ENCODE assay signal across 8 mouse cellular contexts in the genomic region with DNA sequence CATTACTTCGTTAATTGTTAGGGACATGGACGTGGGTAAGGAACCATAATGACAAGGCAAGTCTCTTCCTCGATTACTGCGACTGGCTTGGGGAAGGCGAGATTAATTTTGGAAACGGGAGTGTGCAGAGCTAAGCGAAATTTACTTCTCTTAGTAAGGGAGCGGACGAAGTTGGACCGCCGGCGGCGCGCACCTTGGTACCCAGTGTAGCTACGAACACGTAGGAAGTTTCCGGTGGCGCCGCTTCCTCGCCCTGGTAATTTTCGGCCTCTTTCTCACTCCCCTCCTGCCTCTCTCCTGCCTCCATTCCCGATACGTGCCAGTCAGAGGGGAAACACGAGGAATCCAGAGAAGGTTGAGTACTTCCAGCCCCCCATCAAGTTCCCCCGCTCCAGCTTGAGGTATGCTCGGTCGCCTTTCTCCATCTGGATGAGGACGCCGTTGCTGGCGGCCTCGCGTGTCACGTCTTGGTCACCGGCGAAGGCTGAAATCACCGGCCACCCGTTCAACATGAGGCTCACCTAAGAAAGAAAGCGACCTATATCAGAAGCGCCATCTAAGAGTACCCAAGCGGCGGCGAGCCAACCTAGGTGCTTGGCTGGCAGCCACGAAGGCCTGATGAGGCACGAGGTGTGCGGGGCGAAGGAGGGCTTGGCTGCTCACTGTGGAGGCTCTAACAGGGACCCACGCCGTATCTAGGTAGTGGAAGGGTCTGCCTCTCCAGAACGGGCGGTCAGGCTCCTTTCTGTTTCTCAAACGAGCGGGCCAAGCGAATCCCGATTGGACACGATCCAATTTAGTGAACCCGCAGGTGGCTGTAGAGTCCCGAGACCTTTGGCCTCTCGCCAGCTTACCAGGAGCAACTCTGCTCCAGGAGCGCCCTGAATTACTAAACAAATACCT. TPM values are rescaled to one million over a fixed set of nuclear protein-coding genes. Genes with fewer than 3 reads are reported as not detected.
DNase-seq lines count a peak whose midpoint lies in the region; ATAC-seq lines count a peak whose summit lies in the region.

No protein-coding gene starts in this region.

- H3K27ac ChIP-seq in embryonic facial prominence, embryonic 13.5 days, result no peak overlapping the region
- H3K27ac ChIP-seq in intestine, embryonic 14.5 days (ENCODE audit: low read depth), result no peak overlapping the region
- H3K27ac ChIP-seq in midbrain, embryonic 11.5 days (ENCODE audit: low read depth, low read length), result no peak overlapping the region

- ATAC-seq in embryonic facial prominence, embryonic 13.5 days (ENCODE audit: insufficient number of reproducible peaks, insufficient read depth, low FRiP score, low TSS enrichment, low read depth), result no peak
- ATAC-seq in intestine, embryonic 14.5 days (replicated peaks; ENCODE audit: low FRiP score, low TSS enrichment, low read depth), result no peak
- no peak for ATAC-seq in midbrain, embryonic 11.5 days (ENCODE audit: low FRiP score)

- 0 out of 2 replicates have a peak overlapping the region, but pooled peaks have one; percentile 21 for H3K9ac ChIP-seq in embryonic facial prominence, embryonic 13.5 days
- H3K9ac ChIP-seq in intestine, embryonic 14.5 days (ENCODE audit: low read length), result no peak overlapping the region
- H3K9ac ChIP-seq in midbrain, embryonic 11.5 days (ENCODE audit: low read length), result peak overlapping the region; percentile 71

- H3K4me3 ChIP-seq in embryonic facial prominence, embryonic 13.5 days, result peak overlapping the region; percentile 53
- H3K4me3 ChIP-seq in intestine, embryonic 14.5 days (ENCODE audit: low read depth, low read length), result peak overlapping the region; percentile 20; the same call in 1 of the 2 replicates
- H3K4me3 ChIP-seq in midbrain, embryonic 11.5 days (ENCODE audit: low read depth, low read length), result peak overlapping the region; percentile 53

- H3K36me3 ChIP-seq in embryonic facial prominence, embryonic 13.5 days, result no peaks in the 10 kb centered on the region
- no peaks in the 10 kb centered on the region for H3K36me3 ChIP-seq in intestine, embryonic 14.5 days (ENCODE audit: control insufficient read depth, insufficient read depth, low read length)
- H3K36me3 ChIP-seq in midbrain, embryonic 11.5 days (ENCODE audit: control insufficient read depth, insufficient read depth, low read length), result no peaks in the 10 kb centered on the region

- H3K4me2 ChIP-seq in embryonic facial prominence, embryonic 13.5 days, result peak overlapping the region; percentile 94
- H3K4me2 ChIP-seq in intestine, embryonic 14.5 days (ENCODE audit: low read length), result peak overlapping the region; percentile 33
- peak overlapping the region; percentile 95 for H3K4me2 ChIP-seq in midbrain, embryonic 11.5 days

- DNase-seq in right cerebral cortex, postnatal 25 days, result peak; percentile 13
- no peak for DNase-seq in right cerebral cortex, adult 18-20 months
- DNase-seq in intestine, embryonic 14.5 days (ENCODE audit: low spot score), result peak; percentile 76
- peak; percentile 98 for DNase-seq in midbrain, embryonic 11.5 days (ENCODE audit: low spot score, missing footprints)
- DNase-seq in layer of hippocampus, adult 18-20 months (ENCODE audit: low spot score in 2 of 2), result no peak
- DNase-seq in spleen, postnatal 10 days (ENCODE audit: low spot score in 2 of 2), result no peak
- DNase-seq in spleen, adult 12 weeks (ENCODE audit: low spot score), result no peak

- peaks cover 50% of the 10 kb centered on the region for H3K4me1 ChIP-seq in embryonic facial prominence, embryonic 13.5 days
- H3K4me1 ChIP-seq in intestine, embryonic 14.5 days (replicated peaks; ENCODE audit: control insufficient read depth, insufficient read depth, low read length), result peaks cover 22% of the 10 kb centered on the region
- peaks cover 37% of the 10 kb centered on the region for H3K4me1 ChIP-seq in midbrain, embryonic 11.5 days (ENCODE audit: control insufficient read depth, insufficient read depth, low read length)

- H3K27me3 ChIP-seq in embryonic facial prominence, embryonic 13.5 days, result peaks cover 98% of the 10 kb centered on the region
- H3K27me3 ChIP-seq in intestine, embryonic 14.5 days (replicated peaks; ENCODE audit: control insufficient read depth, insufficient read depth, low read length), result peaks cover 94% of the 10 kb centered on the region
- peaks cover 68% of the 10 kb centered on the region for H3K27me3 ChIP-seq in midbrain, embryonic 11.5 days (ENCODE audit: control insufficient read depth, insufficient read depth, low read length)

- WGBS in embryonic facial prominence, embryonic 13.5 days, result under 1% methylated on average over 59 of the region's 59 CpGs
- under 1% methylated on average over 59 of the region's 59 CpGs for WGBS in intestine, embryonic 14.5 days
- WGBS in midbrain, embryonic 11.5 days, result under 1% methylated on average over 59 of the region's 59 CpGs

- H3K9me3 ChIP-seq in embryonic facial prominence, embryonic 13.5 days, result no peaks in the 10 kb centered on the region
- no peaks in the 10 kb centered on the region for H3K9me3 ChIP-seq in intestine, embryonic 14.5 days (ENCODE audit: control insufficient read depth, low read length)
- no peaks in the 10 kb centered on the region for H3K9me3 ChIP-seq in midbrain, embryonic 11.5 days (ENCODE audit: control insufficient read depth, low read length)

RNA-seq across cellular contexts. Expression of a gene that starts 2.2 kb away (rescaled TPM):
- 0.56 and 1.2 TPM in 2 replicates for polyA plus RNA-seq in embryonic facial prominence, embryonic 13.5 days (2015; fragmentation: Nextera tagmentation; extraction: Ambion mirVana)
- polyA plus RNA-seq in intestine, embryonic 14.5 days (2014; fragmentation: Nextera tagmentation; extraction: Ambion mirVana), result 0.08 and 0.26 TPM in 2 replicates
- 8.4 and 10.8 TPM in 2 replicates for polyA plus RNA-seq in midbrain, embryonic 11.5 days (2014; fragmentation: Nextera tagmentation; extraction: Ambion mirVana)
- total RNA-seq in layer of hippocampus, adult 18-20 months (2021), result 1 to 10 TPM; 2.6 to 5.3 TPM

Comparison
In these comparisons a context has a peak if more than half of its experiments do, and no peak if none do; other contexts are left out.
1. DNase-seq: peak in right cerebral cortex, postnatal 25 days (single experiment), intestine, embryonic 14.5 days (single experiment) and midbrain, embryonic 11.5 days (single experiment); none in right cerebral cortex, adult 18-20 months (single experiment), layer of hippocampus, adult 18-20 months (0 of 2), spleen, postnatal 10 days (0 of 2) and spleen, adult 12 weeks (single experiment).
2. H3K4me2 ChIP-seq: peak in every context shown above with its lines; median percentile 95 in midbrain, embryonic 11.5 days; 94 in embryonic facial prominence, embryonic 13.5 days; 33 in intestine, embryonic 14.5 days.
3. Peak in every context shown above with its lines, with median percentiles within 50 percentile points of each other: H3K4me3 ChIP-seq.